Mouse (Mus musculus): ENCODE results near the gene Dxo. TPM values are rescaled to one million over a fixed set of nuclear protein-coding genes. Genes with fewer than 3 reads are reported as not detected.

Dxo gene
- 76.3 TPM for polyA plus RNA-seq (2017; shearing (Covaris generic))

GRCm38 (mm10) chr17:34836856-34837221 lies at the start of gene Dxo, which contains the start of gene Stk19:
Gene Dxo, plus strand, starts transcription at chr17:34837019.
Gene Stk19, minus strand, starts transcription at chr17:34836945.

GRCm38 (mm10) chr17:34804301-34804700 lies 32.5 kb upstream of the Dxo start, which contains the start of gene Cyp21a1:
Gene Cyp21a1, minus strand, starts transcription at chr17:34804561.

DNA sequence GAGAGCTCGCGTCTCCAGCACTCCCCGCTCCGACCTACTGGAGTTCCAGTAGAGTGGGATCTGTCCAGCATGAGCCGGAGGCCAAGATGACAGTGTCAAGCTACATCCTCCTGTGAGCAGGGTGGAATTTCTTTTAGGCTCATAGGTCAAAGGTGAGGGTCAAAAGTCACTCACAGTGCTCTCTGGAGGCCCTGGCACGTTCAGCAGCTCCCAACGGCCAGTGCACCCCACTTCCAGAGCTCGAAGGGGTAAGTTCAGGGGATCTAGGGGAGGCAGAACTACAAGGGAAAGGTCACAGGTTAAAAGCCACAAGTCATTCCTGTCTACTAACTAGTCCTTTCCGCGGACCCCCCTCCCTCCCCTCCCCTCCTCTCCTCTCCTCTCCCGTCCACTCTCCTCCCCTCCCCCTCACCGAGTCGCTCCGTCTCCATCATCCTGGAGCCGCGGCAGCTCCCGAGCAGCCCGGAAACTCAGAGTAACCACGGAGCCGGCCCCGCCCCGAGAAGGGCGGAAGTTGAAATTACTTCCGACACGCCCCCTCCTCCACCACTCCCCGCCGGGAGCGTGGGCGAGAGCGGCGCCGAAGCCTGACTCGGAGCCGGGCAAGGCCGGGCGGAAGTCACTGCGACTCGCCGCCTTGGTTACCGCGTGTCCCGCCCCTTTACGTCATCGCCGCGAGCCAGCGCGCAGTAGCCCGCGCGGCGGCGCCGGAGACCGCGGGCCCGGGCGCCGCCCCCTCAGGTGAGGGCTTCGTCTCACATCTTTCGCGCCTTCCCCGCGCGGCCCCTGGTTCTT lies 13.1 kb downstream of the Dxo start, which contains the start of the genes Skiv2l and Nelfe:
Skiv2l (minus strand) TSS at position 489 of the 795 bp plus-strand sequence.
Nelfe (plus strand) TSS at position 670 of the 795 bp plus-strand sequence.

GRCm38 (mm10) chr17:34862416-34863081 lies 25.7 kb downstream of the Dxo start, which contains the start of gene Cfb:
Gene Cfb, minus strand, starts transcription at chr17:34862518.

DNA sequence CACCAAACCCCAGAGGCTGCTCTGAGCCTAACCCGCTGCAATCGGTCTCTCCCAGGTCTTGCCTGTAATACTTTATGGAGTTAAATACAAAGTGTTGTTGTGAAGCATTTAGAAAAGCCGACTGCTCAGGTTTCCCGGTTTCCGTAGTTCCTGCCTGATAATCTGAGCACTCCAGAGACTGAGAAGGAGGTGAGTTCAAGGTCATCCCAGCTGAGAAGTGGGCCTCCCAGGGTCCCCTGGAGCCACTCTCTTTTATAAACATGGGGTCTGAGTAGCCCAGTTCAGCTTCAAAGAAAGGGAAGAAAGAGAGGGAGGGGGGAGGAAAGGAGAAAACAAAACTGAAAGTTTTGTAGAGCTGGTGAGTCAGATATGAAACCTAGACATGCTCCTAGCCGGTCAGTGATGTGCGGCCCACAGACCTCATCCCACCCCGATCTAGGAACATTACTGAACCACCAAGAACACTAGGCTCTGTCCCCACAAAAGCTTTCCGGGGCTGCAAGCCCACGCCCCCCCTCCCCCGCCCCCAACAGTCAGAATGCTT lies 42.6 kb downstream of the Dxo start, which contains the start of gene Zbtb12:
Zbtb12 (plus strand) TSS at position 148 of the 544 bp plus-strand sequence.

GRCm38 (mm10) chr17:34881683-34882310 lies 45.0 kb downstream of the Dxo start, which contains the start of gene Gm20547:
Gene Gm20547, minus strand, starts transcription at chr17:34882042.

Other genes with a start within 250 kb of the Dxo start
- 354 TPM for gene Gpsm3, start 247.2 kb upstream of the Dxo start, polyA plus RNA-seq (2017; shearing (Covaris generic))
- gene Pbx2, start 245.8 kb upstream of the Dxo start, polyA plus RNA-seq (2017; shearing (Covaris generic)), result 11.9 TPM
- gene Ager, start 239.2 kb upstream of the Dxo start, polyA plus RNA-seq (2017; shearing (Covaris generic)), result 4.2 TPM
- gene Rnf5, start 233.3 kb upstream of the Dxo start, polyA plus RNA-seq (2017; shearing (Covaris generic)), result 114 TPM
- 25.7 TPM for gene Agpat1, start 232.8 kb upstream of the Dxo start, polyA plus RNA-seq (2017; shearing (Covaris generic))
- 3.9 TPM for gene Egfl8, start 221.0 kb upstream of the Dxo start, polyA plus RNA-seq (2017; shearing (Covaris generic))
- gene Ppt2, start 208.5 kb upstream of the Dxo start, polyA plus RNA-seq (2017; shearing (Covaris generic)), result 26.8 TPM
- 2.9 TPM for gene Prrt1, start 207.5 kb upstream of the Dxo start, polyA plus RNA-seq (2017; shearing (Covaris generic))
- 6.2 TPM for gene Fkbpl, start 192.3 kb upstream of the Dxo start, polyA plus RNA-seq (2017; shearing (Covaris generic))
- gene Atf6b, start 189.9 kb upstream of the Dxo start, polyA plus RNA-seq (2017; shearing (Covaris generic)), result 61.4 TPM
- gene Tnxb, start 166.5 kb upstream of the Dxo start, polyA plus RNA-seq (2017; shearing (Covaris generic)), result not detected
- 0.07 TPM for gene C4b, start 93.1 kb upstream of the Dxo start, polyA plus RNA-seq (2017; shearing (Covaris generic))
- gene Cyp21a1, start 32.5 kb upstream of the Dxo start, polyA plus RNA-seq (2017; shearing (Covaris generic)), result not detected
- gene Stk19, start 74 bp upstream of the Dxo start, polyA plus RNA-seq (2017; shearing (Covaris generic)), result 39.7 TPM
- gene Skiv2l, start 13.2 kb downstream of the Dxo start, polyA plus RNA-seq (2017; shearing (Covaris generic)), result 143 TPM
- gene Nelfe, start 13.4 kb downstream of the Dxo start, polyA plus RNA-seq (2017; shearing (Covaris generic)), result 39.1 TPM
- gene Cfb, start 25.5 kb downstream of the Dxo start, polyA plus RNA-seq (2017; shearing (Covaris generic)), result 2.2 TPM
- 0.41 TPM for gene Zbtb12, start 42.5 kb downstream of the Dxo start, polyA plus RNA-seq (2017; shearing (Covaris generic))
- gene Gm20547, start 45.0 kb downstream of the Dxo start, polyA plus RNA-seq (2017; shearing (Covaris generic)), result not detected
- gene C2, start 61.2 kb downstream of the Dxo start, polyA plus RNA-seq (2017; shearing (Covaris generic)), result 3.0 TPM
- gene Ehmt2, start 61.5 kb downstream of the Dxo start, polyA plus RNA-seq (2017; shearing (Covaris generic)), result 29.6 TPM
- gene Slc44a4, start 77.4 kb downstream of the Dxo start, polyA plus RNA-seq (2017; shearing (Covaris generic)), result not detected
- 107 TPM for gene Neu1, start 94.2 kb downstream of the Dxo start, polyA plus RNA-seq (2017; shearing (Covaris generic))
- gene Hspa1b, start 122.2 kb downstream of the Dxo start, polyA plus RNA-seq (2017; shearing (Covaris generic)), result 1.3 TPM
- not detected for gene Gm20481, start 132.9 kb downstream of the Dxo start, polyA plus RNA-seq (2017; shearing (Covaris generic))
- gene Hspa1a, start 135.1 kb downstream of the Dxo start, polyA plus RNA-seq (2017; shearing (Covaris generic)), result 0.56 TPM
- gene Hspa1l, start 135.7 kb downstream of the Dxo start, polyA plus RNA-seq (2017; shearing (Covaris generic)), result not detected
- 38.4 TPM for gene Lsm2, start 144.8 kb downstream of the Dxo start, polyA plus RNA-seq (2017; shearing (Covaris generic))
- gene Vars, start 164.0 kb downstream of the Dxo start, polyA plus RNA-seq (2017; shearing (Covaris generic)), result 124 TPM
- 0.17 TPM for gene Vwa7, start 179.6 kb downstream of the Dxo start, polyA plus RNA-seq (2017; shearing (Covaris generic))
- 3.2 TPM for gene Sapcd1, start 191.0 kb downstream of the Dxo start, polyA plus RNA-seq (2017; shearing (Covaris generic))
- 2.7 TPM for gene Msh5, start 209.7 kb downstream of the Dxo start, polyA plus RNA-seq (2017; shearing (Covaris generic))
- gene Clic1, start 212.9 kb downstream of the Dxo start, polyA plus RNA-seq (2017; shearing (Covaris generic)), result 654 TPM
- 3.6 TPM for gene Ddah2, start 222.0 kb downstream of the Dxo start, polyA plus RNA-seq (2017; shearing (Covaris generic))
- not detected for gene Ly6g6c, start 228.4 kb downstream of the Dxo start, polyA plus RNA-seq (2017; shearing (Covaris generic))
- not detected for gene Mpig6b, start 229.2 kb downstream of the Dxo start, polyA plus RNA-seq (2017; shearing (Covaris generic))
- gene Ly6g6e, start 239.9 kb downstream of the Dxo start, polyA plus RNA-seq (2017; shearing (Covaris generic)), result not detected
- not detected for gene Ly6g6d, start 241.0 kb downstream of the Dxo start, polyA plus RNA-seq (2017; shearing (Covaris generic))
- gene Ly6g6f, start 248.6 kb downstream of the Dxo start, polyA plus RNA-seq (2017; shearing (Covaris generic)), result not detected